Mouse (Mus musculus) thymus, adult 18-20 months (tissue): Measurements from ENCODE around the gene Abr.

ENCODE experiments used
- DNase-seq, 2 experiments: peaks; one replicate each; pipeline ENCODE4 v3.0.0; 2022; ENCODE audit warnings: mixed read lengths in 2 of 2

The Abr gene

GRCm38 (mm10) chr11:76489407-76489806 is 132.7 kb downstream of the Abr start:
- no peak for DNase-seq

GRCm38 (mm10) chr11:76487024-76487423 is 135.1 kb downstream of the Abr start:
- DNase-seq: no peak

- DNase-seq: no peak
Measured at GRCm38 (mm10) chr11:76484033-76484432, 138.1 kb downstream of the Abr start.

DNA sequence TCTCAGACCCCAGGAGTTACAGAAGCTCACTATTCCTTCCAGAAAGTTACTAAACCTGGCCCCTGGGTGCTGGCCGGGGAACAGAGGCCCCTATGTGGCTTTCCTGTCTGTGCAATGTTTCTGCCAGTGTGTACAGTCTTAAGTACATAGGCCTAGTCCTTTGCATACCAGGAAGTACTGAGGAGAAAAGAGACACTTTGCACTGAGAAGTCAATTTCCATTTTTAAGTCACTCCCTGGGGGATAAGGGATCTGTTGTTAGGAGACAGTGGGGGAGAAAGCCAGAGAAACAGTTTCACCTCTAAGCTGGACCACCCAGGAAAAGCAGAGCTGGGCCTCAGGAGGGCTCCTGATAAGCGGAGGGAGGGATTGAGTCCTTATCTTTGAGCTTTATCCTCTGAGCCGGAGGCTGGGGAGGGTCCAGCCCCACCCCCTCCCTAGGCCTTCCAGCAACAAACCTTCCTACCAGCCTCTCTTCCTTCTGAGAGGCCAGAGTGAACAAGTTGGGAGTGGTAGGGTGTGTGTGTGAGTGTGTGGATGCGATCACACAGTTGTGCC is 138.9 kb downstream of the Abr start:
- no peak for DNase-seq

GRCm38 (mm10) chr11:76482697-76483096 is 139.4 kb downstream of the Abr start:
- DNase-seq: no peak

GRCm38 (mm10) chr11:76482183-76482582 is 139.9 kb downstream of the Abr start:
- no peak for DNase-seq

GRCm38 (mm10) chr11:76479729-76480128 is 142.4 kb downstream of the Abr start:
- peak in 1 of 2 experiments; percentile 36 for DNase-seq

- DNase-seq: no peak
Measured at GRCm38 (mm10) chr11:76478676-76479655, 143.1 kb downstream of the Abr start.

GRCm38 (mm10) chr11:76477095-76477525 is 145.0 kb downstream of the Abr start:
- no peak for DNase-seq

GRCm38 (mm10) chr11:76476376-76477094 is 145.6 kb downstream of the Abr start:
- no peak for DNase-seq

DNA sequence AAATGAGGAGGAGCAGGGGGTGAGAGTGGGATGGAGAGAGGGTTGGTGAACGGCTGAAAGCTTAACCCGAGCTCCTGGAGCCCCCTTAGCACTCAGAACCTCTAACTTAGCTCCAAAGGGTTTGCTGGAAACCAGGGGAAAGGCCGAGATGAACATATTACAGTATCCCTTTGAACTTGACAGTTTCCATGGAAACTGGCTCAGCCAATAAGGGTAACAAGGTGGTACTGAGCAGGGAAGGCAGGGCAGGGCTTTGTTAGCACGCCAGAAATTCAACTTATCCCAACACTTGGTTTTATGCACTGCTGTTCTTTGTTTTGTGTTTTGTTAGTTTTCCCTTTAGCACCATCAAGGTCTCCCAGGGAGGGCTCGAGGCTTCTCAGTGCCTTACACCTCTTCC is 149.5 kb downstream of the Abr start:
- DNase-seq: no peak

- no peak for DNase-seq
Measured at GRCm38 (mm10) chr11:76469311-76469998, 152.7 kb downstream of the Abr start.

GRCm38 (mm10) chr11:76468347-76468746 is 153.8 kb downstream of the Abr start:
- no peak for DNase-seq

DNA sequence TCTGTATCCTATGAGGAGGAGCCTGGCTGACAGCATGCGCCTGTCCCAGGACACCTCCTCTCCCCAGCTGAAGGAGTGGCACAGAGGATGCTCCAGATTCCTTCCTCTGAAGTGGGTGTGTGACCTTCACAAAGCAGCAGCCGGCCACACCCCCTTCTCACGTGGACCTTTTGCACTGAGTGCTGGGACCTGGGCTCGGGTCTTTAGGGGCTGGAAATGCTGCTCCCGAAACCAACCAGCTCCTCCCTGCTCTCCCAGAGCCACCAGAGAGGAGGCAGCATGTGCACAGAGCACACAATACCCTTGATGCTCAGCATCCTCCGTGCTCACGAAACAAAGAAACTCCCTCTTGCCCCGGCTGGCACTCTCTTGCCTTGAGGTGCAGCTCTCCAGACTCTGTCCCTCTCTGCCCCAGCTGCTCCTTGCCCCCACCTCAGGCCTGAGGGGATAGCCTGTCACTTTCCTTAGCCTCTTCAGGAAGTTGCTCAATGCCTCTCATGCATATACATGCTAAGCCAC is 154.6 kb downstream of the Abr start:
- no peak for DNase-seq

GRCm38 (mm10) chr11:76467073-76467472 is 155.0 kb downstream of the Abr start:
- no peak for DNase-seq

DNA sequence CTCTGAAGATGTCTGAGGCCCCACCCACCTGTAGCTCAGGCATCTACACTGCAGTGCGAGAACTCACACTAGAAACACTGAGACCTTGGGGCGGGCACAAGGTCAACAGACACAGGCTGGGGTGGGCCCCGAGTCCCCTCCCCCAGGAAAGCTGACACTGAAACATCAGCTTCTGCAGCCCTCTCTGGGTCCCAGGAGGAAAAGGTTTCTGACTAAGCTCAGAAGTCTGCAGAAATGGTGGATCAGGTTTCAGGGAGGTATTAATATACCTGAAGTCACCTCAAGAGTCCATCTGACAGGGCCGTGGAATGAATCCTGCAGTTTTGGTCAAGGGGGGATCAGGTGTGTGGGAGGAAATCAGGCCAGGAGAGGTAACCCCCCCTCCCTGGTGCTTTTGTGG is 156.2 kb downstream of the Abr start:
- DNase-seq: no peak

GRCm38 (mm10) chr11:76461696-76462095 is 160.4 kb downstream of the Abr start:
- no peak for DNase-seq

DNA sequence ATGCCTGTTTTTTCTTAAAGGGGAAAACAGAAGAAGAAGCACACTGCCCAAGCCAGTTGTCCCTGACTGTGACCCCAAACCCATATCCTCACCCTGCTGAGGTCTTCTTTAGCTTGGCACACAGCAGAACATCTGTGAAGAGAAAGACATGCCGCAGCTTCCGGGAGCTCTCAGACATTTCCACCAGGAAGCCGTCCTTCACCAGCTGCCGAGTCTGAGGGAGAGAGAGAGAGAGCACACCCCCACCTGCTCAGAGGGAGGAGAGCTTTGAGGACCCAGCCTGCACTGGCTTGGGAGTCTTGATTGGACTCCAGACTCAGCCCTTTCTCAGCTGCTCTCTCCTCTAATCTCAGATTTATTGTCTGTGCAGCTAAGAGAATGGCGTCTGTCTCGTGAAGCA is 160.9 kb downstream of the Abr start:
- DNase-seq: no peak

DNA sequence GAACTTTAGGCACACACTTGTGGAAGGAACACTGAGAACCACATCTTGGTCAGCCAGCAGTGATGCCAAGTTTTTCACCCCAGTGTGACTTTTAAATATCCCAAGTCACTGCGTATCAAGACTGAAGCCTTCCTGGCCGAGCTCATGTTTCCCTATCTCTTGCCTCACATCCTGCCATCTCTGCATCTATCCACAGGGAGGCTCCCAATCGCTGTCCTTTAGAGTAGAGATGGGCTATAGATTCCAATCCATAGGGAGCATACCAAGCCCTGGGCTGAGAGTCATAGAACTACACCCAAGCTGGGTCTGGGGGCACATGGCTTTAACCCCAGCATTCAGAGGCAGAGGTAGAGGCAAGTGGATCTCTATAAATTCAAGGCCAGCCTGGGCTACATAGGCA is 162.6 kb downstream of the Abr start:
- no peak for DNase-seq

GRCm38 (mm10) chr11:76458730-76459129 is 163.4 kb downstream of the Abr start:
- DNase-seq: no peak

DNA sequence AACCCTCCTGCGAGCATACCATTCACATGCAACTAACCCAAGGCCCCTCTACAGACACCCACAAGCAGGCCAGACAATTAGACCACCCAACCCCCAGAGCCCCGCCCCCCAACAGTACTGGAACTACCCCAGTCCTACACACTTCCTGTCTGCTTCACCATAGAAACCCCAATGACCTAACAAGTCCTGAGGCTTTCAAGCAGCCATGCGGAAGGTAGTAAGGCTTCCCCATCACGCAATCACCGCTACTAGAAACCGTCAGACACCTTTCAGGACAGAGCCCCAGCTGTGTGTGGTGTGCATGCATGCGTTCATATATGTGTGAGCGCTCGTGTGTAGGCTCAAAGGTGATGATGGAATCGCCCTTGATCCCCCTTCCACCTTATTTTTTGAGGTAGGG is 165.2 kb downstream of the Abr start:
- DNase-seq: peak in 1 of 2 experiments; percentile 23

DNA sequence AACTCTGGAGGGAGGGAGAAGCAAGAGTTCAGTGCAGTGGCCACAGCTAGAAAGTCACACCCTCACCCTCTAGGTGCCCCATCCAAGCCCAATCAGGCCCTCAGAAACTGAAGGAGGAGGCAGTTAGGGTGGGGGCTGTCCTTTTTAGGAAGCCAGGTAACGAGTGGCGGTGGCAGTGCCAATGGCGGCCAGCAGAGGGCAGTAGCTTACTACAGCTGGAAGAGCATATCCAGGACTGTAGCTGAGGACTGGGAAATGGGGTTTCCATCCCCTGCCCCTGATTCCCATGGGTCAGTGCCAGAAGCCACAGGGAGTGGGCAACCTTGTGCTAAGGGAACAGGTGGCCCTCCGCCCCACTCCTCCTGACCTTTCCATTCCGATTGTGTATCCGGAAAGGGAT is 165.9 kb downstream of the Abr start:
- DNase-seq: peak; percentile 73 to 77

- DNase-seq: peak in 1 of 2 experiments; percentile 31
Measured at GRCm38 (mm10) chr11:76454492-76454891, 167.6 kb downstream of the Abr start.
